Mouse (Mus musculus) adrenal gland, postnatal 14 days (tissue): ENCODE data around the gene Grid1. TPM values are rescaled to one million over a fixed set of nuclear protein-coding genes. Genes with fewer than 3 reads are reported as not detected.
A peak's percentile ranks its signal among the peaks of the same experiment; 100 is the strongest.

ENCODE experiments used
- DNase-seq: peaks from one replicate; pipeline ENCODE4 v3.0.0; 2021; ENCODE audit warnings: mixed read lengths
- total RNA-seq: library from RNA; stranded (reverse); gene quantifications from 2 replicates; pipeline ENCODE4 v1.2.3, GENCODE M21; 2021

Gene Grid1
- total RNA-seq, 1 experiment from 2014 or later = 0.41 TPM

DNA sequence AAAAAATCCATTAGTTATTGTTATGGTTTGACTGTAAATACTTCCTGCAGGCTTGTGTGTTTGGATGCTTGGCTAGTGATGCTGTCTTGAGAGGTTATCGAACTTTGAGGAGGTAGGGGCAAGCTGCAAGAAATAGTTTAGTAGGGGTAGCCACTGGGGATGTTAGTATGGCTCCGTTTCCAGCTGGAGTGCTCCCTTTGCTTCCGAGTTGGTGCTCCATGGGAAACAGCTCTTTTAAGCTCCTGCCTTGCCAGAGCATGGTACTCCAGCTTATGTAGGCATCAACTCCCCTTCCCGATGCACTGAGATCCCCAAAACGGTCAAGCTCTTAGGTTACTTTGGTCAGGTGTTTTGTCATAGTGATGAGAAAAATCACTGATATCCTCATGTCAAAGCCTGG lies 407.7 kb downstream of the Grid1 start:
- DNase-seq = no peak

DNA sequence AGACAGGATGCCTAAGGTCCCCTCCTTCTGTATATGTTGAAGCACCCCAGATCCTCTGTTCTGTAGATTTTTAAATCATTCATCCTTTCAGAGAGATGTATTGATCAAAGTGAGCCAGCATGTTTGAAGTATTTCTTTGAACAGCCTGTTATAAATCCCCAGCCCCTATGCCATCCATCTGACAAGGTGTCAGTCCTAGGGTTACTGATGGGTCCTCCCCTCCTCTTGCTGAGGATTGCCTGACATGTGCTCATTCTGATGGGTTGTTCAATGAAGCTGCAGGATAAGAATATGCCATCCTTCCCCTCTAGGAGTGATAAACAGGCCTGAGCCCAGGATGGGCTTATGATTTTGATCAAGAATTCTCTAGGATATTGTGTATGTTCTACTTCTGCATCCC lies 411.5 kb downstream of the Grid1 start:
- DNase-seq = no peak

DNA sequence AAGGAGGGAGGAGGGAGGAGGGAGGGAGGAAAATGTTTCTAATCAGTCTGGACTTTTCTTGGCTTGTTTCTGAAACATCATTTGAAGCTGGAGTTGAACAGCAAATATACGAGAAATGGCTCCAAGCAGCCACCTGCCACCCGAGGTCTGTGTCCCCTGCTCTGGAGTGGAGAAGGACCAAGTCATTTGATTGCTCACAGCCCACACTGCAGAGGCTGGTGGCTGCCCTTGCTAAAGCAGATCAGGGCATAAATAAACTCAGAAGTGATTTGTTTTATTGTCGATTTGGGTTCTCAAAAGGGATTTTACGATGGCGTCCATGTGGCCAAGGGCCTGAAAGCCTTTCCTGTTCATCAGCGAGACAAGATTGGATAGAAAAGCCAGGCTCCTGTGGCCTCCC lies 423.0 kb downstream of the Grid1 start:
- DNase-seq = no peak

DNA sequence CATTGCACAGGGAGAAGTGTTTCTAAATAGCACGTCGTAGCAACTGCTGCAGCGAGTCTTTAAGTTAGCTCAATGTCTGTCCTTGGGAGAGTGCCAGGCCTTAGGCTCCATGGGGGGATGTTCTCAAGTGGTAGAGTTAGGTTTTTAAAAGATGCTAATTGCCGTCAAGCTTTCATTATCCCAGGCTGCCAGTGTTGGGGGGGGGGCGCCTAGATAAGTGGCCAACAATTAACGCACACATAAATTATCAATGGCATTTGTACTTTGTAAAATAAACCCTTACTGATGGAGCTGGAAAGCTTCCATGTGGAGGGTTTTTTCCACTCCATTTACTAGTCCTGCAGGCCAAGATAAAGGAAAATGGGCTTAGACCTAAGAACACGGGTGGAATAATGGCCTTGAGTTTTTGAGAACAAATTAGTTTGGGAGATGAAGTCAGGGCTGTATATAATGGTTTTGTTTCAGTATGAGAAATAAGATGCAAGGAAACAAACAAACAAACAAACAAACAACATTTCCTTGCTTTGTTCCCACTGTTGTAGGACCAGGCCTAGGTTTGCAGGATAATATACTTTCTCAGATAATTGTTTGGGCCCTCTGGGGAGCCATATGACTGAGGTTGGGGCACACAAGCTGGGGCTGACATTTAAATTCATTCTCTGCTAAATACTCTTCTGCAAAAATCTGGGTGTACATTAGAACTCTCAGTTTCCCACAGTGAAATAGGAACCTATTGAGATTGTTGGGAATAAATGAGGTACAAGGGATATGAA lies 425.1 kb downstream of the Grid1 start:
- DNase-seq = no peak

DNA sequence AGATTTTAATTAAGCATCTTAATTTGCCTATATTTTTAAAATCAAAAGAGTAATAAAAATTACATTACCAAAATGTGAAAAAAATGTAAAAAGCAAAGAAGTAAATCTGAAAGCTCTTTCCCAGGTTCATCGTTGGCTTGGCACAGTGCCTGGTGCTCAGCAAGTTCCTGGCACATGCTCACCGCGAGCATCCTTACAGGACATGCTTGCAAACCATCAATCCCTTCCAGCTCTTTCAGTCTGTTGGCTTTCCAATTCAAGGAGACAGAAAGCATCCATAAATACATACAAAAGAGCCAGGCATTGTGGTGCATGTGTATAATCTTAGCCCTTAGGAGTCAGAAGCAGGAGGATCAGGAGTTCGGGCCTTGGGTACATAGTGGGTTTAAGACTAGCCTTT lies 430.5 kb downstream of the Grid1 start:
- no peak for DNase-seq

DNA sequence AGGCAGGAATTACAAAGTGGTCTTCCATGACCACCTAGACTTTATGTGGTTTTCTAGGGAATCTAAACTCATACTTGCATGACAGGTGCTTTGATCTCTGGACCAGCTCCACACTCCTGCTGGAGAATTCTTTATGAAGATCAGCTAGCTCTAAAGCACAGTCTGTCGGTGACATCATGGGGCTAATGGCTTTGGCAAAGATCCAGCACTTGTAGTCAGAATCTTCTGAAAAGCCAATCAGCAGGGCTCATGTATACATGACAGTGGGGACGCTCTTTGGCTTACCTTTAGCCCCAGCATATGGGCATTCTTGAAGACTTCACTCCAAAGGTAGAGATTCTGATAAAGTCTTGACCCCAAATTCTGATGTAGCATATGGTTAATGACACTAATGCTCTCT lies 434.6 kb downstream of the Grid1 start:
- DNase-seq = no peak

- DNase-seq = no peak
Measured at GRCm38 (mm10) chr14:35270260-35270659, 450.4 kb downstream of the Grid1 start.

DNA sequence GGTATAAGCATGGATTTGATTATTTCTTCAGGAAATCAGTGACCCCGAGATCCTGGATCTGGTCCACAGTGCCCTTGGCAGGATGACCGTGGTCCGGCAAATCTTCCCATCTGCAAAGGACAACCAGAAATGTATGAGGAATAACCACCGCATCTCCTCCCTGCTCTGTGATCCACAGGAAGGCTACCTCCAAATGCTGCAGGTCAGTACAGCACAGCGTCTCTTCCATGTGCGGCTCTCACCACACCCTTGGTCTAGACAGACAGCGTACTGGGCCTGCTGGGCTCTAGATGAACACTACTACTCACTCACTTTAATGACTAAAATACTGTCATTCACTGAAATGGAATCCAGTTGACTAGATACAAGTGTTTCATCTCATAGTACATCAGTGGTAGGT lies 489.3 kb downstream of the Grid1 start:
- DNase-seq = no peak

DNA sequence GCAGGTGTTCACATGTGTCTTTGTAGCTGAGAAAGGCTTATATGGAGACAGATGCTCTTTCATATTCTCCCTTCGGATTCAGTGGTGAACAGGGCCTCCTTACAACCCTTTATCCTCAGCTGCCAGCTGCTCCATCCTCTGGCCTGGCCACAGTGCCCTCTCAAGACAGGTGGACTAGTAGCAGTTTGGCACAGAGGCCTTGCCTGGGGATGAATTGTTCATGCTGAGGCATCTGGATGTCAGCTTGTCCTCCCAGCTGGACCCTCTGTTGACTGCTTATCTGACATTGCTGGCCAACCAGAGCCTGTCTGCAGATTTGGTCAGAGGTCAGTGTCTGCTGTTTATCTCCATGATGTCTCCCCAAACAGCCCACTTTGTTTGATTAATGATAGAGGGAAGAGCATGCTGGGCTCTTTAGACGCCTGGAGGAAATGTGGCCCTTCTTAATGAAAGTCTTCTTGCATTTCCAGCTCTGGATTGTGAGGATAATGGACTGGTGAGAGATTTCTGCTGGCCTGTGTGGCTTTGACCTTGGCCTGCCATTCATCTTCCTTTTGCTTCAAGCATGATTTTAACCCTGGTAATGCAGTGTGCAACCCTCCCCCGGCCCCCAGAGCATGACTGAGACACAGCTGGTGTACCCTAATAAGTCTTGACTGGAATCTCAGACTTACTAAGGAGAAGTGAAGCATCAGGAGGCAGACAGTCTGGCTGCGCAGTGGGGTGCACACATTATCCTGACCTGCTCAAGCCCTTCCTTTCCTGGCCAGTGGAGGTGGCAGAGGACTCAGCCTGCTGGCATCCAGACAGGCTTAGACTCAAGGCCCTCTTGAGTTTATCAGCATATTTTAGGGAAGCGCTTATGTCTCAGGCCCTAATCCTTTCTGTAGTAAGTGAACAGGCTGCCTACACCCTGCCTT lies 493.7 kb downstream of the Grid1 start:
- peak; percentile 16 for DNase-seq

DNA sequence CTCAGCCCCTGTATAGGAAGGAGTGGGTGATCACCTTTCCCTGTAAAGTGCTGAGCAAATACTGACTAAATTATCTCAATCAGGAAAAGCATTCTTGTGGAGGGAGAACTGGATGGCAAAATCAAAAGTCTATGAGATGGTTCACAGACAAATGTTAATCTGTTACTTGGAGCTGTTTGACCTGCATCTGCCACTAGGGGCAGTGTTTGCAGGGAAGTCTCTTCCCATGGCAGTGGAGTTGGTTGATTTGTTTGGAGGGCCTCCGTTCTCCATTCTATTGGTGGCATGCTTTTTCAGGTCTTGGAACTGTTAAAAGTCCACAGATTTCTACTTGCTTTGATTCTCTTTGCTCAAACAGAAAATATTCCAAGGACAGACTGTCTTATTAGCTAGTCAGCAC lies 506.4 kb downstream of the Grid1 start:
- peak; percentile 20 for DNase-seq

- no peak for DNase-seq
Measured at GRCm38 (mm10) chr14:35336561-35336960, 516.7 kb downstream of the Grid1 start.

- DNase-seq = no peak
Measured at GRCm38 (mm10) chr14:35356011-35356410, 536.1 kb downstream of the Grid1 start.

DNA sequence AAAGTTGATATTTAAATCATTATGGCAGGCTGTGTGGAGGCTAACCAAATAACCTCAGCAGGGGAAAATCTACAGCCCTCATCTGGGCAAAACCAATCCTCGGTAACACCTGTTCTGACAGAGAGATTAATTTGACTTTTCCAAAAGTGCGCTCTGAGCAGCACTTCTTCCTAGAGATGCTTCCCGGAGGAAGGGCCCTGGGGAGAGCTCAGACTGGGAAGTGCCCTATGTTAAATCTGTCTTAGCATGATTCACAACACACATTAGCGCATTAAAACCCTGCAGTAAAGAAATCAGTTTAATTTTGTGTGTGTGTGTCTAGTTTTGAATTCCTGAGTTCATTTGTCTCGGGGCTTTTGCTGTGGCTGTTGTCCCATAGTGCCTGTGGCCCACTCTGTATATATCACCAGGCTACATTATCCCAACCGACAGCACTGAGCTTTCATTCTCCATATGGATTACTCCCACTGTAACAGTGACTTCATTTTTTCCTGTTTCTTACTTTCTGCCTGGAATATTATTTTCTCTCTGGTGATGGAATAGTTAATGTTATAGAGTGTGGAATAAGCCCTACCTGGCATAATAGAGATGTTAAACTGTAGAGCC lies 536.7 kb downstream of the Grid1 start:
- DNase-seq = no peak

DNA sequence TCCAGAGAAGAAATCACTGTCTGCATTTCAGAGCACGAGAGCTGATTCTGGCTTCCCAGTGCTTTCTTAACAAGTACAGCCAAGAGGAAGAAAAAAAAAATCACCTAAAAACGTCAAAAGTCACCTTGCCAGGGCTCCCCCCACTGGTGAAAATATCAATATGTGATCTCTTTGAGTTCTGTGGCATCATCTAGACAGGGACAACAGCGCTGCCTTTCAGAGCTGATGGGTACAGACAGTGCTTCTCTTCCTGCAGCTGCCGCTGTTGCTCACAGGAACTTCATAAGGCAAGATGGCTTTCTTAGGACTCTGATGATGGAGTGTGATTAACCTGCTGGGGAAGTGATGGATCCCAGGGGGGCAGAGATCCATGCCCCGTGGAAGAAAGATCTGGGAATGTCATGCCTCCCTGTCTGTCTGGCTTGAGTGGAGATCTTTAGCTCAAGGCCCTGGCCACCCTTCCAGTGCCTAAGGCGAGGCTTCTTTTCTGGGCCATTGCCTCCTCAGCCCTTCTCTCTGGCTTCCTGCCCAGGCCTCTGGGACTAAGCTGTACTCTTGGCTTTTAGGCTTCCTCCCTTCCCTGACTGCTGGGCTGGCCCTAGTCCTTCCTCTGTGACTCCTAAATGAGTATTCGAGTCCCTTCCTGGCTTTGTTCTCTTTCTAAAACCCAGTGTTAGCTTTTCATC lies 538.4 kb downstream of the Grid1 start:
- DNase-seq = peak; percentile 11

GRCm38 (mm10) chr14:35365177-35365944 lies 545.5 kb downstream of the Grid1 start:
- DNase-seq = no peak

DNA sequence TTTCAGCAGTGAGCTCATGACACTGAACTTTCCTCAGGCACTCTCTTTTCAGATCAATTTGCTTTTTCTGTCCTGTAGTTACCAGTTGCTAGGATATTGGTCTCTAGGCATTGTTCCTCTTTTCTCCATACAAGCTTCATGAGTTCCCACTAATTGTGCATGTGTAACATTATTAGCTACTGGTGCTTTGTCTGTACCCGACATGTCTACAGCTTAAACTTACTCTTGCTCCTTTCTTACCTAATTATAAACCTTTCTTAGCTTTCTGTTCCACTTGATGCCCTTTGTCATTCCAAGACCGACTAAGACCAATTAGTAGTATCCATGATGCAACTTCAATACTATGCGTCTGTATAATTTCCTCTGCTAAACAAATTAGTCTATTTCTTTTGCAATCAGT lies 554.5 kb downstream of the Grid1 start:
- DNase-seq = no peak

- no peak for DNase-seq
Measured at GRCm38 (mm10) chr14:35393591-35393990, 573.7 kb downstream of the Grid1 start.

- no peak for DNase-seq
Measured at GRCm38 (mm10) chr14:35404249-35404908, 584.5 kb downstream of the Grid1 start.

DNA sequence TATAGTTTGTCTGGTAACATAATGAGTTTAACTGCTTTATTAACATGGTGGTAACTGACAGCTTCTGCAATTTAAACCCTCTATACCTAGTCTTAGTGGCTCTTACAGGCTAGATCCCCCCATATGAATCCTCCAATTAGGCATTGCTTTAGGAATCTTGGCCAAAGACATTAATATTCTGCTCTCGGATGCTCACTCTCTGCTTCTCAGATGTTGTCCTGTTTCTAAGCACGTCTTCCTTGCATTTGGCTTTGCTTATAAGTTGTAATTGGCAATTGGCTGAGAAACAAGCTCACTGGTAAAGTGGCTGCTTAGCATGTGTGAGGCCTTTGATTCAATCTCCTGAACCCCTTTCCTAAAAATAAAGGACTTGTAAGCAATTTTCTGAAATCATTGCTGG lies 610.4 kb downstream of the Grid1 start:
- no peak for DNase-seq

DNA sequence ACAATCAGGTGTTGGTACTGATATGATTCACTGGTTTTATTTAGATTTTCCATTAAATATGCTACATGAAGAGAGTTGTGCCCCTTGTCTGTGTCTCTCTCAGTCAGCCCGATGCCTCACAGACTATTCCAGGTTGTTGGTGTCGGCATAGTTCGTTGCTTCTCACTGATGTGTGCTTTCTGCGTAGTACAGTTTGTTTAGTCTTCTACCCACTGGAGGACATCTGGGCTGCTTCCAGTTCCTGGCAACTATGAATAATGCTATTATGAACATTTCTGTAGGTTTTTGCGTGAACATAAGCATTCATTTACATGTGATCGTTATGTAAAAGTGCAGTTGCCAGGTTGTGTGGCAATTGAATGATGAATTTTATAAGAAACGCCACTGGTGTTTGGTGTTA lies 633.8 kb downstream of the Grid1 start:
- no peak for DNase-seq

- DNase-seq = no peak
Measured at GRCm38 (mm10) chr14:35468254-35468653, 648.3 kb downstream of the Grid1 start.
